Mouse (Mus musculus) heart, adult 2 months (tissue): ENCODE data around the gene Acsm1. TPM values are rescaled to one million over a fixed set of nuclear protein-coding genes. Genes with fewer than 3 reads are reported as not detected.
"Not testable (repeated sequence)": the region's sequence is repeated elsewhere in the genome, so short reads cannot be mapped to it uniquely, and the experiment has no call there.

ENCODE experiments used
- DNase-seq, 2 experiments: peaks; one replicate each; pipeline ENCODE4 v3.0.0; 2021
- H3K27ac ChIP-seq: fragments of 200-600 bp; 2 replicates; pipeline ENCODE4 v1.8.1; 2022
- H3K27me3 ChIP-seq: fragments of 200-500 bp; 2 replicates; pipeline ENCODE4 v1.6.1; 2012; ENCODE audit warnings: mild to moderate bottlenecking, low read length, inconsistent platforms, mixed read lengths; ENCODE audit not compliant: control insufficient read depth, insufficient read depth
- H3K36me3 ChIP-seq: fragments of 200-500 bp; 2 replicates; pipeline ENCODE4 v1.6.1; 2012; ENCODE audit warnings: low read length, inconsistent platforms; ENCODE audit not compliant: control insufficient read depth, insufficient read depth
- H3K4me1 ChIP-seq: fragments of 200-500 bp; 2 replicates; pipeline ENCODE4 v1.6.1; 2011; ENCODE audit warnings: low read length; ENCODE audit not compliant: control insufficient read depth, insufficient read depth
- H3K4me3 ChIP-seq: fragments of 200-600 bp; 2 replicates; pipeline ENCODE4 v1.8.1; 2022
- H3K79me2 ChIP-seq: fragments of 200-500 bp; replicated peaks from 2 replicates; pipeline ENCODE4 v1.6.1; 2012; ENCODE audit warnings: mild to moderate bottlenecking, inconsistent platforms, low read length, moderate library complexity, mixed read lengths; ENCODE audit not compliant: control insufficient read depth, insufficient read depth
- H3K9ac ChIP-seq: fragments of 200-500 bp; 2 replicates; pipeline ENCODE4 v1.6.1; 2012; ENCODE audit warnings: low read depth, mild to moderate bottlenecking, control low read depth, inconsistent platforms, low read length, mixed read lengths
- CTCF ChIP-seq: fragments of 200-600 bp; IDR thresholded peaks from 2 replicates; pipeline ENCODE4 v1.8.1; 2022; ENCODE audit warnings: antibody characterized with exemption, mild to moderate bottlenecking, moderate library complexity
- EP300 ChIP-seq: fragments of 200-500 bp; IDR thresholded peaks from 2 replicates; pipeline ENCODE4 v1.6.1; 2011; ENCODE audit warnings: low read depth, low read length, control low read depth; ENCODE audit not compliant: insufficient read depth
- POLR2A ChIP-seq: fragments of 200-500 bp; IDR thresholded peaks from 2 replicates; pipeline ENCODE4 v1.6.1; 2011; ENCODE audit warnings: mild to moderate bottlenecking, low read depth, low read length, control low read depth; ENCODE audit not compliant: insufficient read depth
- WGBS: fragments of 180-500 bp; shearing (Covaris S2); methylation state at CpG from one replicate; pipeline ENCODE4 v1.1.7; 2018; 5-methylcytosine and 5-hydroxymethylcytosine counted together
- intact Hi-C: fragments of 180-260 bp; cut with DNase I; formaldehyde crosslinking; loops from one replicate; pipeline ENCODE4 v1.15.1; 2025
- long read RNA-seq: library from polyadenylated mRNA; stranded (forward); transcript quantifications from one replicate; pipeline ENCODE4 v2.0.0, GENCODE M21; 2021
- polyA plus RNA-seq: library from polyadenylated mRNA; depleted of rRNA; stranded (reverse); fragments of >200 nt; gene quantifications from 2 replicates; pipeline ENCODE4 v1.2.3, GENCODE M21; 2012; rRNA removed
- total RNA-seq, 2 experiments: library from RNA; stranded (reverse); gene quantifications; 2 replicates each; pipeline ENCODE4 v1.2.3; 2021

Acsm1 gene
- total RNA-seq (not detected), polyA plus RNA-seq (0.15 and 0.86 TPM in 2 replicates)
- long read RNA-seq = 0 reads

- no peaks in the 10 kb centered on the region for H3K36me3 ChIP-seq
- no peaks in the 10 kb centered on the region for H3K27me3 ChIP-seq
- intact Hi-C loops = no loop called here
- no peaks in the 10 kb centered on the region for H3K4me1 ChIP-seq
- no peak within 1 kb of the TSS for H3K4me3 ChIP-seq
- TF ChIP-seq EP300 (no peak), POLR2A (no peak), CTCF (no peak)
- H3K27ac ChIP-seq = no peak within 1 kb of the TSS
- no peak within 1 kb of the TSS for H3K9ac ChIP-seq
- DNase-seq = no peak
- H3K79me2 ChIP-seq = no peaks in the 10 kb centered on the region
- 70% methylated on average over 5 of the region's 5 CpGs for WGBS
Observed at GRCm38 (mm10) chr7:119606664-119607076, at the start of gene Acsm1. Gene Acsm1 (plus strand): TSS chr7:119607026.

GRCm38 (mm10) chr7:119559789-119560451 lies 46.9 kb upstream of the Acsm1 start:
- Histone ChIP-seq H3K36me3 (no peaks in the 10 kb centered on the region), H3K79me2 (no peaks in the 10 kb centered on the region), H3K27me3 (no peaks in the 10 kb centered on the region), H3K4me3 (no peak overlapping the region), H3K27ac (no peak overlapping the region), H3K9ac (no peak overlapping the region), H3K4me1 (no peaks in the 10 kb centered on the region)
- TF ChIP-seq POLR2A = no peak
- no peak for TF ChIP-seq EP300
- no peak for TF ChIP-seq CTCF
- DNase-seq = no peak
- WGBS = 75% methylated on average over 3 of the region's 3 CpGs
- intact Hi-C loops = no loop called here

- intact Hi-C loops = no loop called here
- DNase-seq = no peak
- Histone ChIP-seq H3K27ac (no peak overlapping the region), H3K27me3 (no peaks in the 10 kb centered on the region), H3K4me3 (no peak overlapping the region), H3K79me2 (no peaks in the 10 kb centered on the region), H3K9ac (no peak overlapping the region), H3K4me1 (no peaks in the 10 kb centered on the region), H3K36me3 (no peaks in the 10 kb centered on the region)
- 70% methylated on average over 3 of the region's 3 CpGs for WGBS
- no peak for TF ChIP-seq POLR2A
- TF ChIP-seq EP300 = no peak
- no peak for TF ChIP-seq CTCF
Observed at GRCm38 (mm10) chr7:119560452-119560835, 46.4 kb upstream of the Acsm1 start.

- no peak overlapping the region for H3K27ac ChIP-seq
- WGBS = 51% methylated on average over 4 of the region's 4 CpGs
- H3K27me3 ChIP-seq = no peaks in the 10 kb centered on the region
- no peak for DNase-seq
- no peaks in the 10 kb centered on the region for H3K79me2 ChIP-seq
- H3K4me3 ChIP-seq = no peak overlapping the region
- no peaks in the 10 kb centered on the region for H3K4me1 ChIP-seq
- intact Hi-C loops = no loop called here
- TF ChIP-seq CTCF (no peak), EP300 (no peak), POLR2A (no peak)
- no peak overlapping the region for H3K9ac ChIP-seq
- H3K36me3 ChIP-seq = no peaks in the 10 kb centered on the region
Observed at GRCm38 (mm10) chr7:119561441-119561840, 45.4 kb upstream of the Acsm1 start.

GRCm38 (mm10) chr7:119562476-119562875 lies 44.4 kb upstream of the Acsm1 start:
- intact Hi-C loops = not testable (repeated sequence)

GRCm38 (mm10) chr7:119594530-119595107 lies 12.2 kb upstream of the Acsm1 start:
- H3K36me3 ChIP-seq = no peaks in the 10 kb centered on the region
- H3K4me3 ChIP-seq = no peak overlapping the region
- 74% methylated on average over 3 of the region's 3 CpGs for WGBS
- H3K4me1 ChIP-seq = no peaks in the 10 kb centered on the region
- H3K27ac ChIP-seq = no peak overlapping the region
- H3K9ac ChIP-seq = no peak overlapping the region
- H3K27me3 ChIP-seq = no peaks in the 10 kb centered on the region
- H3K79me2 ChIP-seq = no peaks in the 10 kb centered on the region
- intact Hi-C loops = no loop called here
- TF ChIP-seq EP300 (no peak), CTCF (no peak), POLR2A (no peak)
- DNase-seq = no peak

More at GRCm38 (mm10) chr7:119562476-119562875, 44.4 kb upstream of the Acsm1 start:
- H3K36me3 ChIP-seq, H3K9ac ChIP-seq, H3K4me1 ChIP-seq, H3K4me3 ChIP-seq, H3K27ac ChIP-seq, H3K79me2 ChIP-seq, DNase-seq, H3K27me3 ChIP-seq: not testable (repeated sequence)
- 81% methylated on average over 2 of the region's 2 CpGs for WGBS
